Mouse (Mus musculus) liver, postnatal 0 days (tissue): ENCODE results near the gene Gm28269.

Experiments used
- CTCF ChIP-seq: sonication (generic); IDR thresholded peaks from 2 replicates; pipeline ENCODE4 v1.5.1; 2016; ENCODE audit warnings: antibody characterized with exemption, low read depth
- EP300 ChIP-seq: IDR thresholded peaks from 2 replicates; pipeline ENCODE4 v1.6.1; 2016; ENCODE audit warnings: antibody characterized with exemption, low read depth, mild to moderate bottlenecking

DNA sequence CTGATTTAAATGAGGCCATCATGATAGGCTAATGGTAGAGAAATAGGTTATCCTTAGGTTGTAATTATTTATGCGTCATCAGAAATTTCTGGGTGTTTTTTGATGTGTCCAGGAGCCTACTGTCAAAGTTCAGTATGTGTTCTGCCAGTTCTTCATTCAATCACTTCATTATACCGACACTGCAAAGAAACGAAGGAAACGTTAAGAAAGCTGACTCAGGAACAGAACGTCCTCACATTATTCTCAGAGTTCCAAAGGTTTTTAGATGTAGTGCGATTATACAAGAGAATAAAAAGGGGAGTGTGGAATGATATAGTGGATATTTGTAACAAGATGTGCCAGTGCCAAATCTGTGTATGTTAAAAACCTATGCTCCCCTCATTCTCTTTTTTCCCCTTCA lies 49.7 kb downstream of the Gm28269 start:
- TF ChIP-seq CTCF, result no peak
- TF ChIP-seq EP300, result no peak
